Mouse (Mus musculus) kidney, adult 2 months (tissue): ENCODE data around the gene Tox2.

Experiments used
- CTCF ChIP-seq: fragments of 200-500 bp; conservative IDR thresholded peaks from 2 replicates; pipeline ENCODE4 v1.5.1; 2011; ENCODE audit warnings: low read depth, mild to moderate bottlenecking, control low read depth, low read length, moderate library complexity, mixed read lengths; ENCODE audit not compliant: insufficient read depth, insufficient read length
- POLR2A ChIP-seq: fragments of 200-500 bp; IDR thresholded peaks from one replicate; pipeline ENCODE4 v1.6.1; 2011; ENCODE audit warnings: low read depth, low read length, control low read depth

DNA sequence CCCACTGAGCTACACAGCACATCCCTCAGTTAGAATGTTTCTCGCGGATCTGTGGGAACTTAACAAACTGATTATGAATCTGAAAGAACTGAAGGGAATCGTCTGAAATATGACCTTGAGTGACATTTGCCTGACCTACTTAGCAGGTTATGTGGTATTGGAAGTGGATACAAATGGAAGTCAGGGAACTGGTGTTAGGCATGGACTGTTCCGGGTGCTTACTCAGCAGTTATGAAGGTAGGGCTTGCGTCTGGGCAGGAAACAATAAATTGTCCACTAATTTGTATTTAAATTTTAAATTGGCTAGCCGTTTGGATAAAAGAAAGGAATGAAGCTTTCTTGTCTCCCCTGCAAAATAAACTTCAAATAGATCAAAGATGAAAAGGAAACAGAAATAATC lies 10.4 kb upstream of the Tox2 start:
- no peak for TF ChIP-seq CTCF
- TF ChIP-seq POLR2A: no peak
